Comparison of ENCODE assay signal across 9 mouse cellular contexts in the genomic region with DNA sequence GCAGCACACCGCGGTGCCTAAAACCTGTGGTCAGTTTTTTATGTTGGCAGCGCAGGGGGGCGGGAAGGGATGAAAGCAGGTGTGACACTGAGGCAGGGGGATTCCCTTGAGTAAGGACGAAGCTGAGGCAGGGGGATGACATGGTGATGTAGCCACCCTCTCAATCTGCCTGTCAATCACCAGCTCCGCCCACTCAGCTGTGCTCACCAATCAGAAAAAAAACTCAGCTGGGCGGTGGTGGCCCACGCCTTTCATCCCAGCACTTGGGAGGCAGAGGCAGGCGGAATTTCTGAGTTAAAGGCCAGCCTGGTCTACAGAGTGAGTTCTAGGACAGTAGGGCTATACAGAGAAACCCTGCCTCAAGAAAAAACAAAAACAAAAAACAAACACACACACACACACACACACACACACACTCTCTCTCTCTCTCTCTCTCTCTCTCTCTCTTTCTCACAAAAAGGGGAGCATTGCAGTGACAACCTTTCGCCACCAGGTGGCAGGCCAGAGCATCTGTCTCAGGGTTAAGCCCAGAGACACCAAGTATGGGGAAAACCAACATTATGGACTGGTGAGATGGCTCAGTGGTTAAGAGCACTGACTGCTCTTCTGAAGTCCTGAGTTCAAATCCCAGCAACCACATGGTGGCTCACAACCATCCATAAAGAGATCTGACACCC. TPM values are rescaled to one million over a fixed set of nuclear protein-coding genes. Genes with fewer than 3 reads are reported as not detected.
DNase-seq lines count a peak whose midpoint lies in the region; ATAC-seq and TF ChIP-seq lines count a peak whose summit lies in the region.
"Not testable (repeated sequence)": the region's sequence is repeated elsewhere in the genome, so short reads cannot be mapped to it uniquely, and the experiment has no call there.
"Had no signal": no experiment of that assay in that cellular context is flagged by ENCODE, and none has a peak within 500 bp of the region (broad histone marks: within the 10 kb centered on the region; RNA-seq: fewer than 3 reads in every experiment).

No protein-coding gene starts in this region.

- peak; percentile 58 to 64 for DNase-seq in adrenal gland, postnatal 4 days (ENCODE audit: low spot score in 2 of 2)
- DNase-seq in embryonic facial prominence, embryonic 10.5 days (ENCODE audit: low spot score), result peak; percentile 76
- peak; percentile 76 to 86 for DNase-seq in heart, adult 2 months
- DNase-seq in kidney, postnatal 36 days, result peak; percentile 72 to 88
- DNase-seq in liver, embryonic 14.5 days (ENCODE audit: low read depth in 3 of 3, low spot score in 3 of 3), result peak; percentile 68 to 75 (median 69)
- DNase-seq in telencephalon, adult 2 months (ENCODE audit: low read depth, low spot score), result peak; percentile 43

- intact Hi-C loops in heart, adult 2 months (cut with DNase I), result loop anchor here (10.0 kb wide), 3 partner anchors 246 to 366 kb away; a partner anchor contains a TSS

- peak; percentile 40 for ATAC-seq in CD4-positive, CD25-positive, alpha-beta regulatory T cell, adult 4 months
- ATAC-seq in liver, embryonic 14.5 days (ENCODE audit: insufficient read depth), result peak; percentile 7; the same call in 1 of the 2 replicates
- peak; percentile 72 for ATAC-seq in neutrophil, adult 5-6 weeks (ENCODE audit: extremely low read depth, insufficient number of reproducible peaks, low FRiP score, poor library complexity, severe bottlenecking)

- 0 out of 2 replicates have a peak, but pooled peaks have one; percentile 37 for TF ChIP-seq EP300 in heart, adult 2 months (IDR thresholded peaks at IDR 0.05; ENCODE audit: insufficient read depth, low read depth, low read length)
- not testable (repeated sequence) for TF ChIP-seq EP300 in liver, embryonic 14.5 days (IDR thresholded peaks at IDR 0.05; ENCODE audit: low read depth)

- H3K27ac ChIP-seq in embryonic facial prominence, embryonic 10.5 days (replicated peaks); heart, adult 2 months; liver, embryonic 14.5 days: not testable (repeated sequence)

- WGBS in embryonic facial prominence, embryonic 10.5 days, result 73% methylated on average over 10 of the region's 10 CpGs
- 73% methylated on average over 10 of the region's 10 CpGs for WGBS in heart, adult 2 months
- 57% methylated on average over 10 of the region's 10 CpGs for WGBS in liver, embryonic 14.5 days (ENCODE audit: insufficient replicate concordance)

- H3K79me2 ChIP-seq in heart, adult 2 months (replicated peaks; ENCODE audit: control insufficient read depth, insufficient read depth, low read length), result not testable (repeated sequence)

- not testable (repeated sequence) for H3K4me1 ChIP-seq in embryonic facial prominence, embryonic 10.5 days; heart, adult 2 months (ENCODE audit: control insufficient read depth, insufficient read depth, low read length); liver, embryonic 14.5 days (replicated peaks; ENCODE audit: control insufficient read depth in 2 of 2, insufficient read depth in 2 of 2, low read length in 1 of 2)

- H3K9ac ChIP-seq in heart, adult 2 months (ENCODE audit: low read depth, low read length); liver, embryonic 14.5 days (replicated peaks): not testable (repeated sequence)

- TF ChIP-seq POLR2A in heart, adult 2 months (IDR thresholded peaks at IDR 0.05; ENCODE audit: insufficient read depth, low read depth, low read length), result not testable (repeated sequence)

- not testable (repeated sequence) for H3K9me3 ChIP-seq in embryonic facial prominence, embryonic 10.5 days; liver, embryonic 14.5 days (ENCODE audit: control insufficient read depth, low read length)

- H3K4me3 ChIP-seq in embryonic facial prominence, embryonic 10.5 days; heart, adult 2 months: not testable (repeated sequence)
- H3K4me3 ChIP-seq in liver, embryonic 14.5 days (ENCODE audit: insufficient read depth in 1 of 2, low read depth in 2 of 2, low read length in 2 of 2), result 0 out of 4 replicates have a peak overlapping the region, but pooled peaks of 1 of the 2 experiments have one; percentile 14

- not testable (repeated sequence) for H3K27me3 ChIP-seq in embryonic facial prominence, embryonic 10.5 days (replicated peaks; ENCODE audit: low read depth, poor library complexity, severe bottlenecking); heart, adult 2 months (ENCODE audit: control insufficient read depth, insufficient read depth, low read length); liver, embryonic 14.5 days (ENCODE audit: control insufficient read depth, insufficient read depth, low read length)

- not testable (repeated sequence) for H3K36me3 ChIP-seq in embryonic facial prominence, embryonic 10.5 days (replicated peaks); heart, adult 2 months (ENCODE audit: control insufficient read depth, insufficient read depth, low read length); liver, embryonic 14.5 days (replicated peaks; ENCODE audit: control insufficient read depth, insufficient read depth, low read depth)

- H3K4me2 ChIP-seq in liver, embryonic 14.5 days (ENCODE audit: low read depth), result peak overlapping the region; percentile 39

- peak; percentile 85 for TF ChIP-seq CTCF in heart, adult 2 months (IDR thresholded peaks at IDR 0.05)
- peak; percentile 97 for TF ChIP-seq CTCF in liver, embryonic 14.5 days (IDR thresholded peaks at IDR 0.05; ENCODE audit: low read depth)

RNA-seq across cellular contexts. Expression of a gene that starts 35.4 kb away (rescaled TPM):
- 10 to 100 TPM; 66.0 to 67.0 TPM for polyA plus RNA-seq in CD4-positive, CD25-positive, alpha-beta regulatory T cell, adult 4 months (2017; shearing (Covaris generic))
- total RNA-seq in adrenal gland, postnatal 4 days (2021), result 100 to 1,000 TPM; 155 to 166 TPM
- polyA plus RNA-seq in embryonic facial prominence, embryonic 10.5 days (2016; fragmentation: Nextera tagmentation; extraction: Ambion mirVana), result 63.9 and 68.4 TPM in 2 replicates
- 100 to 1,000 TPM; 130 TPM for total RNA-seq in heart, adult 2 months (2021)
- 38.6 and 68.9 TPM in 2 replicates for polyA plus RNA-seq in heart, adult 2 months (2012; rRNA removed)
- 17.3 and 20.6 TPM in 2 replicates for polyA plus RNA-seq in liver, embryonic 14.5 days (2012; rRNA removed)
- 18.4 and 20.8 TPM in 2 replicates for polyA plus RNA-seq in liver, embryonic 14.5 days (2014; fragmentation: Nextera tagmentation; extraction: Ambion mirVana)
- 191 and 209 TPM in 2 replicates for total RNA-seq in neutrophil, adult 5-6 weeks (2017)

RNA-seq across cellular contexts. Expression of a gene that starts 39.7 kb away (rescaled TPM):
- polyA plus RNA-seq in CD4-positive, CD25-positive, alpha-beta regulatory T cell, adult 4 months (2017; shearing (Covaris generic)), result not detected
- total RNA-seq in adrenal gland, postnatal 4 days (2021), result not detected
- not detected in 2 replicates for polyA plus RNA-seq in embryonic facial prominence, embryonic 10.5 days (2016; fragmentation: Nextera tagmentation; extraction: Ambion mirVana)
- not detected for total RNA-seq in heart, adult 2 months (2021)
- polyA plus RNA-seq in heart, adult 2 months (2012; rRNA removed), result not detected in 2 replicates
- polyA plus RNA-seq in liver, embryonic 14.5 days (2012; rRNA removed), result 0.06 TPM in 2 replicates
- polyA plus RNA-seq in liver, embryonic 14.5 days (2014; fragmentation: Nextera tagmentation; extraction: Ambion mirVana), result 0.11 and 0.16 TPM in 2 replicates
- total RNA-seq in neutrophil, adult 5-6 weeks (2017), result not detected in 2 replicates
- polyA plus RNA-seq: embryonic facial prominence, embryonic 12.5 days had no signal

Comparison
In these comparisons a context has a peak if more than half of its experiments do, and no peak if none do; other contexts are left out.
1. ATAC-seq: peak in every context shown above with its lines; median percentile 72 in neutrophil, adult 5-6 weeks; 40 in CD4-positive, CD25-positive, alpha-beta regulatory T cell, adult 4 months; 7 in liver, embryonic 14.5 days.